Mouse (Mus musculus) heart, embryonic 14.5 days (tissue): ENCODE measurements at regions not wholly inside any gene's neighbourhood (a gene's known extent, or its start where the extent isn't known, plus 50 kb on each side); places are given as distances from the start of the nearest gene placed in this dataset.
"Not testable (repeated sequence)": the region's sequence is repeated elsewhere in the genome, so short reads cannot be mapped to it uniquely, and the experiment has no call there.

Experiments
- ATAC-seq: fragments of 200-750 bp; cut with Nextera tagmentation; 2 replicates; pipeline ENCODE4 v1.8.0; 2017; ENCODE audit warnings: low read depth, moderate TSS enrichment; ENCODE audit not compliant: insufficient number of reproducible peaks, insufficient read depth, low FRiP score
- H3K27ac ChIP-seq, 2 experiments: fragments of 200-500 bp in 1 of 2; fragments of 300-500 bp in 1 of 2; sonication (generic) in 1 of 2; replicated peaks in 1 of 2; 2 replicates each; pipeline ENCODE4 v1.5.1; 2012 to 2014; ENCODE audit warnings: low read depth in 2 of 2, low read length in 2 of 2, control low read depth in 1 of 2, mild to moderate bottlenecking in 1 of 2, mixed read lengths in 1 of 2; ENCODE audit not compliant: control insufficient read depth in 1 of 2, insufficient read depth in 1 of 2
- H3K27me3 ChIP-seq: fragments of 300-500 bp; sonication (generic); 2 replicates; pipeline ENCODE4 v1.6.1; 2014; ENCODE audit warnings: mild to moderate bottlenecking, low read length, control low read depth; ENCODE audit not compliant: control insufficient read depth, insufficient read depth
- H3K36me3 ChIP-seq: fragments of 300-500 bp; sonication (generic); 2 replicates; pipeline ENCODE4 v1.6.1; 2014; ENCODE audit warnings: mild to moderate bottlenecking, control low read depth, low read length, mixed read lengths; ENCODE audit not compliant: control insufficient read depth, insufficient read depth
- H3K4me1 ChIP-seq, 2 experiments: fragments of 200-500 bp in 1 of 2; fragments of 300-500 bp in 1 of 2; sonication (generic) in 1 of 2; 2 replicates each; pipeline ENCODE4 v1.6.1; 2012 to 2014; ENCODE audit warnings: low read length in 2 of 2, control low read depth in 1 of 2, mixed read lengths in 1 of 2; ENCODE audit not compliant: control insufficient read depth in 2 of 2, insufficient read depth in 2 of 2
- H3K4me2 ChIP-seq: fragments of 300-500 bp; sonication (generic); 2 replicates; pipeline ENCODE4 v1.6.1; 2014; ENCODE audit warnings: mild to moderate bottlenecking, low read length
- H3K4me3 ChIP-seq, 2 experiments: fragments of 200-500 bp in 1 of 2; fragments of 300-500 bp in 1 of 2; sonication (generic) in 1 of 2; 2 replicates each; pipeline ENCODE4 v1.5.1; 2012 to 2014; ENCODE audit warnings: low read length in 2 of 2, mild to moderate bottlenecking in 2 of 2, control low read depth in 1 of 2, low read depth in 1 of 2, moderate library complexity in 1 of 2; ENCODE audit not compliant: control insufficient read depth in 1 of 2, insufficient read depth in 1 of 2
- H3K9ac ChIP-seq: fragments of 300-500 bp; sonication (generic); 2 replicates; pipeline ENCODE4 v1.6.1; 2014; ENCODE audit warnings: mild to moderate bottlenecking, low read length
- H3K9me3 ChIP-seq: fragments of 300-500 bp; sonication (generic); 2 replicates; pipeline ENCODE4 v1.6.1; 2016; ENCODE audit warnings: low read length, control low read depth; ENCODE audit not compliant: control insufficient read depth
- WGBS: fragments of 180-500 bp; shearing (Covaris S2); extraction: QIAGEN DNeasy Blood & Tissue Kit; methylation state at CpG from one replicate; pipeline ENCODE4 v1.1.7; 2014; 5-methylcytosine and 5-hydroxymethylcytosine counted together

- not testable (repeated sequence) for H3K4me2 ChIP-seq, H3K4me3 ChIP-seq, H3K27ac ChIP-seq, H3K27me3 ChIP-seq, ATAC-seq, H3K36me3 ChIP-seq, H3K4me1 ChIP-seq, H3K9me3 ChIP-seq, H3K9ac ChIP-seq
Measured at GRCm38 (mm10) chr3:126272027-126272426, 91.5 kb upstream of the Arsj start.

GRCm38 (mm10) chr3:126273566-126273965 lies 89.9 kb upstream of the Arsj start:
- H3K36me3 ChIP-seq, result no peaks in the 10 kb centered on the region

GRCm38 (mm10) chr3:126276008-126276700 lies 87.3 kb upstream of the Arsj start:
- H3K27ac ChIP-seq, result no peak overlapping the region
- ATAC-seq, result no peak
- H3K4me1 ChIP-seq, result no peaks in the 10 kb centered on the region

More at GRCm38 (mm10) chr3:126273566-126273965, 89.9 kb upstream of the Arsj start:
- Histone ChIP-seq H3K27ac (no peak overlapping the region), H3K4me2 (no peak overlapping the region), H3K4me1 (no peaks in the 10 kb centered on the region), H3K9ac (no peak overlapping the region), H3K27me3 (no peaks in the 10 kb centered on the region), H3K9me3 (no peaks in the 10 kb centered on the region), H3K4me3 (no peak overlapping the region)
- no peak for ATAC-seq
- WGBS, result 84% methylated on average over 3 of the region's 3 CpGs

GRCm38 (mm10) chr3:126284294-126285090 lies 79.0 kb upstream of the Arsj start:
- Histone ChIP-seq H3K4me3 (no peak overlapping the region), H3K9ac (no peak overlapping the region), H3K4me2 (no peak overlapping the region), H3K36me3 (no peaks in the 10 kb centered on the region), H3K9me3 (no peaks in the 10 kb centered on the region), H3K4me1 (no peaks in the 10 kb centered on the region), H3K27me3 (no peaks in the 10 kb centered on the region), H3K27ac (no peak overlapping the region)
- WGBS, result 80% methylated on average over 7 of the region's 7 CpGs
- no peak for ATAC-seq

More at GRCm38 (mm10) chr3:126276008-126276700, 87.3 kb upstream of the Arsj start:
- Histone ChIP-seq H3K4me3 (no peak overlapping the region), H3K9me3 (no peaks in the 10 kb centered on the region), H3K36me3 (no peaks in the 10 kb centered on the region), H3K9ac (no peak overlapping the region), H3K27me3 (no peaks in the 10 kb centered on the region), H3K4me2 (no peak overlapping the region)
- 59% methylated on average over 3 of the region's 3 CpGs for WGBS

- no peak overlapping the region for H3K9ac ChIP-seq
- H3K4me2 ChIP-seq, result no peak overlapping the region
- H3K4me3 ChIP-seq, result no peak overlapping the region
- peaks cover 0 to 2% of the 10 kb centered on the region in 2 experiments; a peak in 1 of 4 replicates for H3K4me1 ChIP-seq
- no peaks in the 10 kb centered on the region for H3K9me3 ChIP-seq
- ATAC-seq, result no peak
- 59% methylated on average over 5 of the region's 5 CpGs for WGBS
- no peaks in the 10 kb centered on the region for H3K27me3 ChIP-seq
- no peak overlapping the region; a peak in 1 of 4 replicates for H3K27ac ChIP-seq
- H3K36me3 ChIP-seq, result no peaks in the 10 kb centered on the region
Measured at GRCm38 (mm10) chr3:126292259-126292658, 71.2 kb upstream of the Arsj start.

GRCm38 (mm10) chr3:126292830-126293229 lies 70.7 kb upstream of the Arsj start:
- Histone ChIP-seq H3K9ac (no peak overlapping the region), H3K4me1 (peaks cover 0 to 2% of the 10 kb centered on the region in 2 experiments; a peak in 1 of 4 replicates), H3K4me2 (no peak overlapping the region), H3K4me3 (no peak overlapping the region), H3K27ac (no peak overlapping the region; a peak in 1 of 4 replicates), H3K9me3 (no peaks in the 10 kb centered on the region), H3K27me3 (no peaks in the 10 kb centered on the region), H3K36me3 (no peaks in the 10 kb centered on the region)
- ATAC-seq, result no peak
- WGBS, result 57% methylated on average over 1 of the region's 1 CpGs

GRCm38 (mm10) chr3:126293645-126294044 lies 69.8 kb upstream of the Arsj start:
- no peak overlapping the region for H3K9ac ChIP-seq
- peaks cover 2 to 3% of the 10 kb centered on the region in 2 experiments; a peak in 3 of 4 replicates for H3K4me1 ChIP-seq
- ATAC-seq, result no peak
- no peaks in the 10 kb centered on the region for H3K9me3 ChIP-seq
- no peak overlapping the region for H3K4me3 ChIP-seq
- no peaks in the 10 kb centered on the region for H3K27me3 ChIP-seq
- no peak overlapping the region for H3K27ac ChIP-seq
- H3K4me2 ChIP-seq, result no peak overlapping the region
- H3K36me3 ChIP-seq, result no peaks in the 10 kb centered on the region
- WGBS, result 71% methylated on average over 4 of the region's 4 CpGs
